Mouse (Mus musculus): ENCODE measurements around the gene Tmem270. TPM values are rescaled to one million over a fixed set of nuclear protein-coding genes. Genes with fewer than 3 reads are reported as not detected.
"Not testable (repeated sequence)": the region's sequence is repeated elsewhere in the genome, so short reads cannot be mapped to it uniquely, and the experiment has no call there.

Gene Tmem270
- polyA plus RNA-seq, 1 experiment from 2014 or later: not detected

DNA sequence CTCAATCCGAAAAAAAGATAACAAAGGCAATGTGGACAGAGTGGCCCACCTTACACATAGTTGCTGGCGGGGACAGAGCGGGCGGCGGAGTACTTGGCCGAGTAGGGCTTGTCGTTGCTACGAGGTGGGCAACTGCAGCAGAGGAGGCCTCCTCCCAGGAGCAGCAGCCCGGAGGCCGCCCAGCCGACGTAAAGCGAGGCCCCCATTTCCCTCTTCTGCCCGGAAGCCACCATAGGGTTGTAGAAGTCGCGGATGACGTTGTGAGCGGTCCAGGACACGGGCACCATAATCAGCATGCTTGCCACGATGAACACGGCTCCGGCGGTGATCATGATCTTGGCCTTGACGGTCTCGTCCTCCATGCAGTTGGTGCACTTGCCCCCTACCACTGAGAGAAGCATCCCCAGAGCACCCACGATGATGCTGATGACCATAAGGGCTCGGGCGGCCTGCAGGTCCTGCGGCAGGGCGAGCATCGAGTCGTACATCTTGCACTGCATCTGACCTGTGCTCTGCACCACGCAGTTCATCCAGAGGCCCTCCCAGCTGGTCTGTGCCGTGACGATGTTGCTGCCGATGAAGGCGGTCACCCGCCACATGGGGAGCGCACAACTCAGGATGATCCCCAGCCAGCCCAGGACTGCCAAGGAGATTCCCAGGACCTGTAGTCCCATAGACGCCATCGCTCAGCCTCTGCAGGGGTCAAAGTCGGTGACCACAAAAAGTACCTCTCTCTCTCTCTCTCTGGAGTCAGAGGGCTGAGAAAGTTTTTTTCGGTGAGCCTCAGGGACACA, 39.7 kb upstream of the Tmem270 start:
- Histone ChIP-seq H3K36me3 (ENCODE audit: insufficient read depth, low read length) (no peaks in the 10 kb centered on the region), H3K27ac (ENCODE audit: low read length) (peak overlapping the region; percentile 80), H3K9me3 (ENCODE audit: low read length) (no peaks in the 10 kb centered on the region), H3K4me1 (ENCODE audit: insufficient read depth, low read depth, low read length) (peaks cover 11% of the 10 kb centered on the region), H3K27me3 (replicated peaks; ENCODE audit: insufficient read depth, low read length) (no peaks in the 10 kb centered on the region), H3K4me3 (ENCODE audit: low read depth, low read length) (peak overlapping the region; percentile 40), H3K9ac (replicated peaks; ENCODE audit: low read depth) (peak overlapping the region; percentile 46), H3K4me2 (replicated peaks; ENCODE audit: low read depth, low read length) (peak overlapping the region; percentile 50)
- WGBS: 29% methylated on average over 43 of the region's 43 CpGs
- TF ChIP-seq EP300 (IDR thresholded peaks at IDR 0.05) (no peak), CTCF (IDR thresholded peaks at IDR 0.05) (no peak)
- ATAC-seq (peak; percentile 5; the same call in 1 of the 2 replicates), DNase-seq (ENCODE audit: low spot score) (no peak)

GRCm38 (mm10) chr5:134945266-134945959, 38.9 kb upstream of the Tmem270 start:
- Histone ChIP-seq H3K9me3 (ENCODE audit: low read length) (no peaks in the 10 kb centered on the region), H3K27ac (ENCODE audit: low read length) (peak overlapping the region; percentile 80), H3K9ac (replicated peaks; ENCODE audit: low read depth) (peak overlapping the region; percentile 46), H3K4me1 (ENCODE audit: insufficient read depth, low read depth, low read length) (peaks cover 9% of the 10 kb centered on the region; the same call in 1 of the 2 replicates), H3K4me2 (replicated peaks; ENCODE audit: low read depth, low read length) (peak overlapping the region; percentile 50), H3K36me3 (ENCODE audit: insufficient read depth, low read length) (no peaks in the 10 kb centered on the region), H3K27me3 (replicated peaks; ENCODE audit: insufficient read depth, low read length) (no peaks in the 10 kb centered on the region), H3K4me3 (ENCODE audit: low read depth, low read length) (peak overlapping the region; percentile 40)
- TF ChIP-seq EP300 (IDR thresholded peaks at IDR 0.05) (no peak), CTCF (IDR thresholded peaks at IDR 0.05) (no peak)
- 42% methylated on average over 16 of the region's 19 CpGs for WGBS
- no peak for ATAC-seq
- no peak for DNase-seq (ENCODE audit: low spot score)

DNA sequence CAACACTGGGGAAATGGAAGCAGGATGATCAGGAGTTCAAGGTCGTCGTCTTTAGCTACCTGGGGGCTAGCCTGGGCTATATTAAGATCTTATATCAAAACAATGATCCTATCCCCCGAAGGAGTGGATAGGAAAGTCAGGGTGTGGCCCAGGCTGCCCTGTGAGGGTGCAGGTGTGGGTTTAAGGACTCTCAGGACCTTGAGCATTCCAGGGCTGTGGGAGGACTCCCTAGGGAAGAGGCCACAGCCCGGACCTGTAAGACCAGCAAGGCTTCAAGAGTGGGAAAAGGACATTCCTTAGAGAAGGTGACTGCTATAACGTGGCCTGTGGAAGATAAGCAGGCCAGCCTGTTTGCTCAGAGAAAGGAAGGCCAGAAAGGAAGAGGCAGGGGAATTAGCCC, 37.6 kb upstream of the Tmem270 start:
- peak; percentile 62 for DNase-seq (ENCODE audit: low spot score)
- Histone ChIP-seq H3K27ac (ENCODE audit: low read length) (peak overlapping the region; percentile 80; the same call in 1 of the 2 replicates), H3K27me3 (replicated peaks; ENCODE audit: insufficient read depth, low read length) (no peaks in the 10 kb centered on the region), H3K9ac (replicated peaks; ENCODE audit: low read depth) (no peak overlapping the region), H3K4me2 (replicated peaks; ENCODE audit: low read depth, low read length) (no peak overlapping the region), H3K4me1 (ENCODE audit: insufficient read depth, low read depth, low read length) (peaks cover 9% of the 10 kb centered on the region; the same call in 1 of the 2 replicates), H3K4me3 (ENCODE audit: low read depth, low read length) (no peak overlapping the region), H3K36me3 (ENCODE audit: insufficient read depth, low read length) (no peaks in the 10 kb centered on the region), H3K9me3 (ENCODE audit: low read length) (no peaks in the 10 kb centered on the region)
- ATAC-seq: peak; percentile 57
- WGBS: 47% methylated on average over 5 of the region's 5 CpGs
- TF ChIP-seq CTCF (IDR thresholded peaks at IDR 0.05): no peak
- peak; percentile 76 for TF ChIP-seq EP300 (IDR thresholded peaks at IDR 0.05)

GRCm38 (mm10) chr5:134942740-134943139, 36.2 kb upstream of the Tmem270 start:
- no peak for TF ChIP-seq CTCF (IDR thresholded peaks at IDR 0.05)
- peak; percentile 48; the same call in 1 of the 2 replicates for TF ChIP-seq EP300 (IDR thresholded peaks at IDR 0.05)
- WGBS: 58% methylated on average over 2 of the region's 2 CpGs
- no peak for ATAC-seq

GRCm38 (mm10) chr5:134941472-134942209, 35.1 kb upstream of the Tmem270 start:
- Histone ChIP-seq H3K4me3 (ENCODE audit: low read depth, low read length) (no peak overlapping the region), H3K27ac (ENCODE audit: low read length) (no peak overlapping the region), H3K4me2 (replicated peaks; ENCODE audit: low read depth, low read length) (no peak overlapping the region), H3K27me3 (replicated peaks; ENCODE audit: insufficient read depth, low read length) (no peaks in the 10 kb centered on the region), H3K36me3 (ENCODE audit: insufficient read depth, low read length) (no peaks in the 10 kb centered on the region), H3K9ac (replicated peaks; ENCODE audit: low read depth) (no peak overlapping the region), H3K4me1 (ENCODE audit: insufficient read depth, low read depth, low read length) (no peaks in the 10 kb centered on the region), H3K9me3 (ENCODE audit: low read length) (no peaks in the 10 kb centered on the region)
- 62% methylated on average over 14 of the region's 14 CpGs for WGBS
- DNase-seq (ENCODE audit: low spot score): no peak
- TF ChIP-seq EP300 (IDR thresholded peaks at IDR 0.05) (no peak), CTCF (IDR thresholded peaks at IDR 0.05) (no peak)
- no peak for ATAC-seq

More at GRCm38 (mm10) chr5:134942740-134943139, 36.2 kb upstream of the Tmem270 start:
- Histone ChIP-seq H3K4me3 (ENCODE audit: low read depth, low read length) (no peak overlapping the region), H3K36me3 (ENCODE audit: insufficient read depth, low read length) (no peaks in the 10 kb centered on the region), H3K27ac (ENCODE audit: low read length) (no peak overlapping the region), H3K9me3 (ENCODE audit: low read length) (no peaks in the 10 kb centered on the region), H3K4me2 (replicated peaks; ENCODE audit: low read depth, low read length) (no peak overlapping the region), H3K9ac (replicated peaks; ENCODE audit: low read depth) (no peak overlapping the region), H3K4me1 (ENCODE audit: insufficient read depth, low read depth, low read length) (peaks cover 7% of the 10 kb centered on the region; the same call in 1 of the 2 replicates), H3K27me3 (replicated peaks; ENCODE audit: insufficient read depth, low read length) (no peaks in the 10 kb centered on the region)
- DNase-seq (ENCODE audit: low spot score): peak; percentile 51

DNA sequence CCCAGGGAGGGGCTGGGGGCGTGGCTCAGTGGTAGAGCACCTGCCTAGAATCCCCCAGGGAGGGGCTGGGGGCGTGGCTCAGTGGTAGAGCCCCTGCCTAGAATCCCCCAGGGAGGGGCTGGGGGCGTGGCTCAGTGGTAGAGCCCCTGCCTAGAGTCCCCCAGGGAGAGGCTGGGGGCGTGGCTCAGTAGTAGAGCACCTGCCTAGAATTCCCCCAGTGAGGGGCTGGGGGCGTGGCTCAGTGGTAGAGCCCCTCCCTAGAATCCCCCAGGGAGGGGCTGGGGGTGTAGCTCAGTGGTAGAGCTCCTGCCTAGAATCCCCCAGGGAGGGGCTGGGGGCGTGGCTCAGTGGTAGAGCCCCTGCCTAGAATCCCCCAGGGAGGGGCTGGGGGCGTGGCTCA, 33.0 kb upstream of the Tmem270 start:
- ATAC-seq; H3K4me2 ChIP-seq (replicated peaks; ENCODE audit: low read depth, low read length); H3K27me3 ChIP-seq (replicated peaks; ENCODE audit: insufficient read depth, low read length); H3K27ac ChIP-seq (ENCODE audit: low read length); DNase-seq (ENCODE audit: low spot score); H3K4me1 ChIP-seq (ENCODE audit: insufficient read depth, low read depth, low read length); H3K36me3 ChIP-seq (ENCODE audit: insufficient read depth, low read length); H3K9ac ChIP-seq (replicated peaks; ENCODE audit: low read depth); H3K9me3 ChIP-seq (ENCODE audit: low read length); H3K4me3 ChIP-seq (ENCODE audit: low read depth, low read length): not testable (repeated sequence)
- WGBS: 89% methylated on average over 2 of the region's 7 CpGs
